Mouse (Mus musculus): Measurements from ENCODE around the gene Ndufs6. TPM values are rescaled to one million over a fixed set of nuclear protein-coding genes. Genes with fewer than 3 reads are reported as not detected.

Gene Ndufs6
- polyA plus RNA-seq, 1 experiment from 2014 or later, result 499 TPM

- Histone ChIP-seq H3K27me3 (ENCODE audit: insufficient read depth, poor library complexity, severe bottlenecking) (no peaks in the 10 kb centered on the region), H3K4me1 (peaks cover 15% of the 10 kb centered on the region), H3K4me3 (no peak overlapping the region), H3K36me3 (no peaks in the 10 kb centered on the region), H3K9me3 (no peaks in the 10 kb centered on the region), H3K27ac (peak overlapping the region; percentile 69; the same call in 1 of the 2 replicates)
- WGBS, result 69% methylated on average over 9 of the region's 9 CpGs
- DNase-seq (ENCODE audit: low spot score), result no peak
These were observed 17.0 kb upstream of the Ndufs6 start for GRCm38 (mm10) chr13:73345102-73345890.

- no peaks in the 10 kb centered on the region for H3K9me3 ChIP-seq
- no peak for DNase-seq (ENCODE audit: low spot score)
- H3K27ac ChIP-seq, result peak overlapping the region; percentile 78
- no peaks in the 10 kb centered on the region for H3K27me3 ChIP-seq (ENCODE audit: insufficient read depth, poor library complexity, severe bottlenecking)
- no peak overlapping the region for H3K4me3 ChIP-seq
- H3K36me3 ChIP-seq, result no peaks in the 10 kb centered on the region
- WGBS, result 45% methylated on average over 7 of the region's 7 CpGs
- H3K4me1 ChIP-seq, result peaks cover 57% of the 10 kb centered on the region
These were observed 8.4 kb upstream of the Ndufs6 start for GRCm38 (mm10) chr13:73336753-73337152.

GRCm38 (mm10) chr13:73331736-73332135, 3.4 kb upstream of the Ndufs6 start:
- peaks cover 57% of the 10 kb centered on the region for H3K4me1 ChIP-seq

GRCm38 (mm10) chr13:73330844-73331501, 2.6 kb upstream of the Ndufs6 start:
- Histone ChIP-seq H3K4me1 (peaks cover 54% of the 10 kb centered on the region), H3K27me3 (ENCODE audit: insufficient read depth, poor library complexity, severe bottlenecking) (no peaks in the 10 kb centered on the region), H3K27ac (peak overlapping the region; percentile 98), H3K36me3 (peaks cover 6% of the 10 kb centered on the region; the same call in 1 of the 2 replicates), H3K9me3 (no peaks in the 10 kb centered on the region), H3K4me3 (peak overlapping the region; percentile 82)
- WGBS, result under 1% methylated on average over 42 of the region's 42 CpGs
- peak; percentile 94 for DNase-seq (ENCODE audit: low spot score)

More at GRCm38 (mm10) chr13:73331736-73332135, 3.4 kb upstream of the Ndufs6 start:
- DNase-seq (ENCODE audit: low spot score), result no peak
- 38% methylated on average over 3 of the region's 3 CpGs for WGBS
- no peaks in the 10 kb centered on the region for H3K27me3 ChIP-seq (ENCODE audit: insufficient read depth, poor library complexity, severe bottlenecking)
- peak overlapping the region; percentile 82 for H3K4me3 ChIP-seq
- H3K36me3 ChIP-seq, result no peaks in the 10 kb centered on the region
- peak overlapping the region; percentile 98 for H3K27ac ChIP-seq
- H3K9me3 ChIP-seq, result no peaks in the 10 kb centered on the region

GRCm38 (mm10) chr13:73323406-73323805, 4.9 kb downstream of the Ndufs6 start:
- Histone ChIP-seq H3K36me3 (peaks cover 74% of the 10 kb centered on the region), H3K27ac (no peak overlapping the region), H3K4me1 (peaks cover 26% of the 10 kb centered on the region), H3K4me3 (no peak overlapping the region), H3K27me3 (ENCODE audit: insufficient read depth, poor library complexity, severe bottlenecking) (no peaks in the 10 kb centered on the region), H3K9me3 (no peaks in the 10 kb centered on the region)
- 84% methylated on average over 4 of the region's 4 CpGs for WGBS
- DNase-seq (ENCODE audit: low spot score), result no peak

GRCm38 (mm10) chr13:73322626-73323025, 5.7 kb downstream of the Ndufs6 start:
- DNase-seq (ENCODE audit: low spot score), result no peak
- Histone ChIP-seq H3K4me3 (no peak overlapping the region), H3K36me3 (peaks cover 82% of the 10 kb centered on the region), H3K27ac (no peak overlapping the region; the same call in 1 of the 2 replicates), H3K27me3 (ENCODE audit: insufficient read depth, poor library complexity, severe bottlenecking) (no peaks in the 10 kb centered on the region), H3K4me1 (peaks cover 24% of the 10 kb centered on the region), H3K9me3 (no peaks in the 10 kb centered on the region)
- whole genome bisulfite sequencing, result 79% methylated on average over 10 of the region's 10 CpGs

GRCm38 (mm10) chr13:73320048-73320447, 8.3 kb downstream of the Ndufs6 start:
- Histone ChIP-seq H3K27me3 (ENCODE audit: insufficient read depth, poor library complexity, severe bottlenecking) (no peaks in the 10 kb centered on the region), H3K4me1 (peaks cover 11% of the 10 kb centered on the region), H3K36me3 (peaks cover 83% of the 10 kb centered on the region), H3K9me3 (no peaks in the 10 kb centered on the region), H3K4me3 (no peak overlapping the region), H3K27ac (no peak overlapping the region)
- DNase-seq (ENCODE audit: low spot score), result no peak
- WGBS, result 97% methylated on average over 4 of the region's 4 CpGs

GRCm38 (mm10) chr13:73310183-73310929, 18.0 kb downstream of the Ndufs6 start:
- 26% methylated on average over 8 of the region's 8 CpGs for WGBS
- H3K4me1 ChIP-seq, result peaks cover 33% of the 10 kb centered on the region
- H3K27ac ChIP-seq, result peak overlapping the region; percentile 53

GRCm38 (mm10) chr13:73306430-73306829, 21.9 kb downstream of the Ndufs6 start:
- Histone ChIP-seq H3K4me1 (peaks cover 59% of the 10 kb centered on the region), H3K4me3 (no peak overlapping the region), H3K9me3 (no peaks in the 10 kb centered on the region), H3K27ac (peak overlapping the region; percentile 83; the same call in 1 of the 2 replicates), H3K36me3 (no peaks in the 10 kb centered on the region), H3K27me3 (ENCODE audit: insufficient read depth, poor library complexity, severe bottlenecking) (peaks cover 16% of the 10 kb centered on the region; the same call in 1 of the 2 replicates)
- DNase-seq (ENCODE audit: low spot score), result no peak
- WGBS, result 59% methylated on average over 4 of the region's 4 CpGs

More at GRCm38 (mm10) chr13:73310183-73310929, 18.0 kb downstream of the Ndufs6 start:
- Histone ChIP-seq H3K4me3 (no peak overlapping the region), H3K9me3 (no peaks in the 10 kb centered on the region), H3K36me3 (no peaks in the 10 kb centered on the region), H3K27me3 (ENCODE audit: insufficient read depth, poor library complexity, severe bottlenecking) (peaks cover 16% of the 10 kb centered on the region; the same call in 1 of the 2 replicates)
- DNase-seq (ENCODE audit: low spot score), result no peak

- Histone ChIP-seq H3K27ac (peak overlapping the region; percentile 83), H3K4me1 (peaks cover 62% of the 10 kb centered on the region), H3K36me3 (no peaks in the 10 kb centered on the region), H3K4me3 (no peak overlapping the region), H3K9me3 (no peaks in the 10 kb centered on the region), H3K27me3 (ENCODE audit: insufficient read depth, poor library complexity, severe bottlenecking) (peaks cover 16% of the 10 kb centered on the region; the same call in 1 of the 2 replicates)
- WGBS, result 41% methylated on average over 4 of the region's 4 CpGs
- no peak for DNase-seq (ENCODE audit: low spot score)
These were observed 22.3 kb downstream of the Ndufs6 start for GRCm38 (mm10) chr13:73306085-73306410.

- Histone ChIP-seq H3K27ac (peak overlapping the region; percentile 83), H3K4me1 (peaks cover 58% of the 10 kb centered on the region), H3K9me3 (no peaks in the 10 kb centered on the region), H3K36me3 (no peaks in the 10 kb centered on the region), H3K27me3 (ENCODE audit: insufficient read depth, poor library complexity, severe bottlenecking) (peaks cover 16% of the 10 kb centered on the region; the same call in 1 of the 2 replicates), H3K4me3 (no peak overlapping the region)
- no peak for DNase-seq (ENCODE audit: low spot score)
- WGBS, result 54% methylated on average over 8 of the region's 8 CpGs
These were observed 22.8 kb downstream of the Ndufs6 start for GRCm38 (mm10) chr13:73305398-73306084.

GRCm38 (mm10) chr13:73304729-73305128, 23.6 kb downstream of the Ndufs6 start:
- WGBS, result 28% methylated on average over 6 of the region's 6 CpGs
- H3K36me3 ChIP-seq, result no peaks in the 10 kb centered on the region
- H3K27me3 ChIP-seq (ENCODE audit: insufficient read depth, poor library complexity, severe bottlenecking), result peaks cover 16% of the 10 kb centered on the region; the same call in 1 of the 2 replicates
- H3K4me1 ChIP-seq, result peaks cover 60% of the 10 kb centered on the region
- H3K9me3 ChIP-seq, result no peaks in the 10 kb centered on the region
- no peak overlapping the region for H3K4me3 ChIP-seq
- peak; percentile 82 for DNase-seq (ENCODE audit: low spot score)
- peak overlapping the region; percentile 83 for H3K27ac ChIP-seq
